Mouse (Mus musculus): ENCODE measurements at regions not wholly inside any gene's neighbourhood (a gene's known extent, or its start where the extent isn't known, plus 50 kb on each side); places are given as distances from the start of the nearest gene placed in this dataset.

DNA sequence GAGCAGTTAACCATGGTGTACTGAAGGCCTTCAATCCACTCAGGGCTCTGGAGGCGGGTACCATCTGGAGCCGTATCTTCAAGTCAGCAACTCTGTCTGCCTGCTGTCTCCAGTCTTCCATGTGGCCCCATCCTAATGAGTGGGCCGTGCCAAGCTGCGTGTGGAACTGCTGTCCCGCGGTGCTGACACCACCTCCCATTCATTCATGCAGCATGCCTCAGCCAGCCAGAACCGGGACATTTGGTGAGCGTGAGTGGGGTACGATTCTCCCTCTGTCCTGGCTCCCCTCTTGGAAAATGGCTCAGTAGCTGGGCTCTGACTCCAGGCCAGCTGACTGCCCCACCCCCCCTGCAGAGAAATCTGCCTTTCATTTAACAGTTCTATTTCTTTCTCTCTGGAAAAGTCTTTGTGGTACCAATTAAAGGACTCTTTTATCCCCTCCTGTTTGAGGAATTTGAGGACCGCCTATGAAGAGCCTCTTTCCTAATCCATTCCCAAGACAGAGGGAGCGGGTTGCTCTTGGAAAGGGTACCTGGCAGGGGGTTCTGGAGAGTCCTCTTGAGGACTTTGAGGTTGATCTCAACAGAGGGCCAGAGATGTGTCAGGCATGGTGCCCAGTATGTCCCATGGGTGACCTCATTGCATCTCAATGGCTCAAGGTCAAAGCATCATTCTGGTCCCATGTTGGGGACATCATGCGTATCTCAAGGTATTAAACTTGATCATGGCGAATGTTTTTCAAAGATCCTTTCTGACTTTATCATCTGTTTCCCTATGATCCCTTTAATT, 55.5 kb upstream of the Brd7 start:
- Histone ChIP-seq H3K9me3 (ENCODE audit: control insufficient read depth, low read length) (no peaks in the 10 kb centered on the region), H3K9ac (ENCODE audit: low read length) (no peak overlapping the region), H3K27me3 (ENCODE audit: control insufficient read depth, insufficient read depth, low read length) (no peaks in the 10 kb centered on the region), H3K4me2 (ENCODE audit: low read depth, low read length, severe bottlenecking) (no peak overlapping the region), H3K4me3 (ENCODE audit: low read depth, low read length) (no peak overlapping the region), H3K27ac (ENCODE audit: low read depth, low read length) (no peak overlapping the region), H3K4me1 (replicated peaks; ENCODE audit: control insufficient read depth, insufficient read depth, low read length) (0 out of 2 replicates have a peak, but pooled peaks cover 4% of the 10 kb centered on the region), H3K36me3 (ENCODE audit: control insufficient read depth, insufficient read depth, low read length) (no peaks in the 10 kb centered on the region)
- no peak for ATAC-seq (replicated peaks; ENCODE audit: low FRiP score)
- WGBS = 29% methylated on average over 13 of the region's 13 CpGs
- DNase-seq (ENCODE audit: low spot score) = no peak

DNA sequence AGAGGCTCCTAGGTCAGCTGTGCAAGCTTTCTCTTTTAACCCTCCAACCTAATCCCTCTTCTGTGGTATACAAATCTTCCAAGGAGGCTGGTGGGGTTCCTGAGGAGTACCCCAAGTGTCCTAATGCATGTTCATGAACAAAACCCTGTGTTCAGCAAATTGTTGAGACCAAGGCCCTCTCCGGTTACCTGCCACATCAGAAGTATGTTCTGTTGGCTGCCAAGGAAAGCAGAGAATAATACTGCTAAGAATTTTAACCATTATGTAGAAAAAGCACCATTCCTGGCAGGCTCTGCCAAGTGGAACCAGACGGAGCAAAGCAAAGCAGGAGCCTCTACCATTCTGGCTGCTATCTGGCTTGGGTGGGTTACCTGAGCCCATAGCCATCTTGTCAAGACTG, 61.3 kb upstream of the Brd7 start:
- H3K9ac ChIP-seq (ENCODE audit: low read length) = no peak overlapping the region
- no peak overlapping the region for H3K4me3 ChIP-seq (ENCODE audit: low read depth, low read length)
- H3K4me2 ChIP-seq (ENCODE audit: low read depth, low read length, severe bottlenecking) = no peak overlapping the region
- no peaks in the 10 kb centered on the region for H3K9me3 ChIP-seq (ENCODE audit: control insufficient read depth, low read length)
- no peaks in the 10 kb centered on the region for H3K27me3 ChIP-seq (ENCODE audit: control insufficient read depth, insufficient read depth, low read length)
- 84% methylated on average over 2 of the region's 2 CpGs for WGBS
- DNase-seq (ENCODE audit: low spot score) (no peak), ATAC-seq (replicated peaks; ENCODE audit: low FRiP score) (no peak)
- no peaks in the 10 kb centered on the region for H3K4me1 ChIP-seq (replicated peaks; ENCODE audit: control insufficient read depth, insufficient read depth, low read length)
- no peaks in the 10 kb centered on the region for H3K36me3 ChIP-seq (ENCODE audit: control insufficient read depth, insufficient read depth, low read length)
- H3K27ac ChIP-seq (ENCODE audit: low read depth, low read length) = no peak overlapping the region

DNA sequence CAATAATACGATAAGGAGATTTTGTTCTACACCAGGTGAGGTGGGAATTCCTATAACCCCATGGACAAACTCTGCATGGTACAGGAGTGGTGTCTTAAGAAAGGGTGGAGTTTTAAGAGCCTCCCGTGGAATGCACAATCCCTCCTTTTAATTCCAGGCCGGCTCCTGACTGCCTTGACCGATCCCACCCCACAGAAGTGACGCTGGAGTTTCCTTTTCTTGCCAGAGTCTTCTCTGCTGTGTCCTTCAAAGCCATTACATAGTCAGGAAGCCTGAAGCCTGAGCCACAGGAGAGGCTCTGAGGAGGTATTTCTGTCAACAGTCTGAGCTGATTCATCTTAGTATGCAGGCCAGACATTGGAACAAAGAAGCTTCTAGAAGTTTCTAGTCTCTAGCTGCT, 66.6 kb upstream of the Brd7 start:
- Histone ChIP-seq H3K4me2 (ENCODE audit: low read depth, low read length, severe bottlenecking) (no peak overlapping the region), H3K27me3 (ENCODE audit: control insufficient read depth, insufficient read depth, low read length) (no peaks in the 10 kb centered on the region), H3K9ac (ENCODE audit: low read length) (no peak overlapping the region), H3K4me1 (replicated peaks; ENCODE audit: control insufficient read depth, insufficient read depth, low read length) (no peaks in the 10 kb centered on the region), H3K9me3 (ENCODE audit: control insufficient read depth, low read length) (no peaks in the 10 kb centered on the region), H3K36me3 (ENCODE audit: control insufficient read depth, insufficient read depth, low read length) (no peaks in the 10 kb centered on the region), H3K4me3 (ENCODE audit: low read depth, low read length) (no peak overlapping the region), H3K27ac (ENCODE audit: low read depth, low read length) (no peak overlapping the region)
- DNase-seq (ENCODE audit: low spot score) = no peak
- WGBS = 86% methylated on average over 5 of the region's 5 CpGs
- ATAC-seq (replicated peaks; ENCODE audit: low FRiP score) = no peak

DNA sequence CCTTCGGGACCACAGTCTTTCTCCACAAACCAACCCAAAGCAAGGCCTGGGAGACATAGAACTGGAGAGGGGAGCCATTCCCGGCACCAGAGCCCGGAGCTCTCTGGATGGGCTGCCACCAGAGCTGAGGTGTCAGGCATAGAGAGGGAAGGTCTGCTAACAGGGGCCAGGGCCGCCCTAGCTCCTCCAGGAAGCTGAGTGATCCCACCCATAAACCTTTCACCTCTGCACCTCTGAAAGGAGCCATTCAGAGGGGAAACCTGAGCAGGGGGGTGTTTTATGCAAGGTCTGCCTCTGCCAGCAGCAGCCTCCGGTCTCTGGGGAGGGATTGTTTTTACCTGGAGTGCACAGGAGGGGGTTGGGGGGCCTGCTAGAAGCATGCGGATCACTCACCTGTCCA, 69.4 kb upstream of the Brd7 start:
- H3K4me2 ChIP-seq (ENCODE audit: low read depth, low read length, severe bottlenecking) = no peak overlapping the region
- H3K4me1 ChIP-seq (replicated peaks; ENCODE audit: control insufficient read depth, insufficient read depth, low read length) = no peaks in the 10 kb centered on the region
- no peaks in the 10 kb centered on the region for H3K27me3 ChIP-seq (ENCODE audit: control insufficient read depth, insufficient read depth, low read length)
- no peak overlapping the region for H3K4me3 ChIP-seq (ENCODE audit: low read depth, low read length)
- DNase-seq (ENCODE audit: low spot score) = no peak
- H3K9me3 ChIP-seq (ENCODE audit: control insufficient read depth, low read length) = no peaks in the 10 kb centered on the region
- no peak overlapping the region for H3K27ac ChIP-seq (ENCODE audit: low read depth, low read length)
- H3K36me3 ChIP-seq (ENCODE audit: control insufficient read depth, insufficient read depth, low read length) = no peaks in the 10 kb centered on the region
- ATAC-seq (replicated peaks; ENCODE audit: low FRiP score) = no peak
- 54% methylated on average over 6 of the region's 6 CpGs for WGBS
- H3K9ac ChIP-seq (ENCODE audit: low read length) = no peak overlapping the region

DNA sequence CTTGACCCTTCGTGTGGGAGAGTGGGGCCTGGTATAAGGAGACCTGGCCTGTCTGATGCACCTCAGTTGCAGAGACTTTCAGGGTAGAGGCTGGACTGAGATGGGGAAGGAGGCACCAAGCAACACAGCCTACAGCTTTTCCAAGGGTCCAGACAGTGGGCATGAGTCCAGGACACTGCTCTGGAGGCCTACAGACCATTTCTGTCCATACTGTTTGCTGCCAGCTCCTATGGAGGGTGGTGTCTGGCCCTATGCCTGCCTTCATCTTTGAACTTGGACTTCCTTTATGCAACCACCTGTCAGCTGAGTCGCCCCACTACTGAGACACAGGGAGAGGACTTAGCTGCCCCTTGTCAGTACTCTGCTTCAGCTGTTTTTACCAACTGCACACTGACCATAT, 73.7 kb upstream of the Brd7 start:
- H3K36me3 ChIP-seq (ENCODE audit: control insufficient read depth, insufficient read depth, low read length) = no peaks in the 10 kb centered on the region

DNA sequence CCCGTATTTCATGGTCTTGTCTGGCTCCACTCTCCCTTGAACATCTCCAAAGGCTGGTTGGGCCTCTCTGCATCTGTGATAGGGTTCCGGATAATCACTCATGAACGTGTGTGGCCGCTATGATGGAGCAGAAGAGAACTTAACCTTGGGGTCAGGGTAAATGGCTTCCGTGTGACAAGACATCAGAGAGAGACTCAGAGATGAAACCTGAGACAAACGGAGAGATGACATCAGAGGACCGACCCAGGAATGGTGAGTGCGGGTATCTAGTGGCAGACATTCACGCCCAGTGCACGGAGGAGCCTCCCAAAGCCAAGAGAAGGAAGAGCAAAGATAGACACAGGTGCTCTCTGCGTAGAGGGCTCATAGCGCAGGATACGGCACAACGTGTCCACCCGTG, 78.2 kb upstream of the Brd7 start:
- Histone ChIP-seq H3K4me2 (ENCODE audit: low read depth, low read length, severe bottlenecking) (no peak overlapping the region), H3K27ac (ENCODE audit: low read depth, low read length) (no peak overlapping the region), H3K9me3 (ENCODE audit: control insufficient read depth, low read length) (no peaks in the 10 kb centered on the region), H3K27me3 (ENCODE audit: control insufficient read depth, insufficient read depth, low read length) (no peaks in the 10 kb centered on the region), H3K36me3 (ENCODE audit: control insufficient read depth, insufficient read depth, low read length) (no peaks in the 10 kb centered on the region), H3K4me3 (ENCODE audit: low read depth, low read length) (no peak overlapping the region), H3K4me1 (replicated peaks; ENCODE audit: control insufficient read depth, insufficient read depth, low read length) (no peaks in the 10 kb centered on the region), H3K9ac (ENCODE audit: low read length) (no peak overlapping the region)
- WGBS = 88% methylated on average over 15 of the region's 15 CpGs
- no peak for ATAC-seq (replicated peaks; ENCODE audit: low FRiP score)
- no peak for DNase-seq (ENCODE audit: low spot score)

More for the DNA sequence above, 73.7 kb upstream of the Brd7 start:
- Histone ChIP-seq H3K27ac (ENCODE audit: low read depth, low read length) (no peak overlapping the region), H3K4me3 (ENCODE audit: low read depth, low read length) (no peak overlapping the region), H3K9ac (ENCODE audit: low read length) (no peak overlapping the region), H3K4me2 (ENCODE audit: low read depth, low read length, severe bottlenecking) (no peak overlapping the region), H3K27me3 (ENCODE audit: control insufficient read depth, insufficient read depth, low read length) (no peaks in the 10 kb centered on the region), H3K9me3 (ENCODE audit: control insufficient read depth, low read length) (no peaks in the 10 kb centered on the region), H3K4me1 (replicated peaks; ENCODE audit: control insufficient read depth, insufficient read depth, low read length) (no peaks in the 10 kb centered on the region)
- ATAC-seq (replicated peaks; ENCODE audit: low FRiP score) = no peak
- no peak for DNase-seq (ENCODE audit: low spot score)
- 94% methylated on average over 2 of the region's 2 CpGs for WGBS

DNA sequence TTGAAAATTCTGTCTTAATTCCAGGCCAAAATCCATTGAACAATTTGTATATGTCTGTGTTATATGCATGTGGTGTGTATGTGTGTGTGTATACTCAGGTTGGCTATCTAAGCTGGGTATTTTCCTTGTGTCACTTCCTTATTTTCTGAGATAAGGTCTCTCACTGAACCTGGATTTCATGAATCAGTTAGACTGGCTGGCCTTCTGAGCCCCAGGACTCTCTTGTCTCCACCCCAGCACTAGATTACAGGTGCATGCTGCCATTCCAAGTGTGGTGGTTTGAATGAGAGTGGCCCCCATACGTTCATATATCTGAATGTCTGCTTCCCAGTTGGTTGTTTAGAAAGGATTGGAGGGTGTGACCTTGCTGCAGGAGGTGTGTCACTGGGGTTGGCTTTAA, 77.8 kb upstream of the Nkd1 start:
- no peak overlapping the region for H3K9ac ChIP-seq (ENCODE audit: low read length)
- no peak overlapping the region for H3K4me2 ChIP-seq (ENCODE audit: low read depth, low read length, severe bottlenecking)
- H3K9me3 ChIP-seq (ENCODE audit: control insufficient read depth, low read length) = no peaks in the 10 kb centered on the region
- H3K27ac ChIP-seq (ENCODE audit: low read depth, low read length) = no peak overlapping the region
- H3K27me3 ChIP-seq (ENCODE audit: control insufficient read depth, insufficient read depth, low read length) = no peaks in the 10 kb centered on the region
- no peak for DNase-seq (ENCODE audit: low spot score)
- no peak overlapping the region for H3K4me3 ChIP-seq (ENCODE audit: low read depth, low read length)
- no peaks in the 10 kb centered on the region for H3K36me3 ChIP-seq (ENCODE audit: control insufficient read depth, insufficient read depth, low read length)
- 50% methylated on average over 1 of the region's 1 CpGs for WGBS
- H3K4me1 ChIP-seq (replicated peaks; ENCODE audit: control insufficient read depth, insufficient read depth, low read length) = no peaks in the 10 kb centered on the region
- ATAC-seq (replicated peaks; ENCODE audit: low FRiP score) = no peak

DNA sequence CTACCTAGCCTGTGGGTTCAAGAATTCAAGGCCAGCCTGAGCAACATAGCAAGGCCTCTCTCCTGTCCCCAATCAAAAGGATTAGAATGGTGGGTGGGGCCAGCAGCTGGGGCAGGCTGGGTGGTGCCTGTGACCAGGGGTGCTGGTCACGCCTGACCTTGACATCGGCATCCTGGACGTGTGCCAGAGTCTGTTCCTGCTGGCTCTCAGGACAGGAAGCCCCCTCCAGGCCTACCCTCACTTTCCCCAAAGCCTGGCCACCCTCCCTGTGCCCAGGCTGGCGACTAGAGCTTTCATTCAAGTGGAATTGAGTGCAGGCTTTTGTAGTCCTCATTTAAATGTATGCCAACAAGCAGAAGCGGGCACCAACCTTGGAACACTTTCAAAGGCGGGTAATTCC, 73.7 kb upstream of the Nkd1 start:
- Histone ChIP-seq H3K36me3 (ENCODE audit: control insufficient read depth, insufficient read depth, low read length) (no peaks in the 10 kb centered on the region), H3K4me2 (ENCODE audit: low read depth, low read length, severe bottlenecking) (no peak overlapping the region), H3K4me1 (replicated peaks; ENCODE audit: control insufficient read depth, insufficient read depth, low read length) (peaks cover 18% of the 10 kb centered on the region; the same call in 1 of the 2 replicates), H3K27ac (ENCODE audit: low read depth, low read length) (no peak overlapping the region), H3K27me3 (ENCODE audit: control insufficient read depth, insufficient read depth, low read length) (peaks cover 10% of the 10 kb centered on the region), H3K9me3 (ENCODE audit: control insufficient read depth, low read length) (no peaks in the 10 kb centered on the region), H3K4me3 (ENCODE audit: low read depth, low read length) (no peak overlapping the region), H3K9ac (ENCODE audit: low read length) (no peak overlapping the region)
- DNase-seq (ENCODE audit: low spot score) = no peak
- 57% methylated on average over 6 of the region's 6 CpGs for WGBS
- no peak for ATAC-seq (replicated peaks; ENCODE audit: low FRiP score)

DNA sequence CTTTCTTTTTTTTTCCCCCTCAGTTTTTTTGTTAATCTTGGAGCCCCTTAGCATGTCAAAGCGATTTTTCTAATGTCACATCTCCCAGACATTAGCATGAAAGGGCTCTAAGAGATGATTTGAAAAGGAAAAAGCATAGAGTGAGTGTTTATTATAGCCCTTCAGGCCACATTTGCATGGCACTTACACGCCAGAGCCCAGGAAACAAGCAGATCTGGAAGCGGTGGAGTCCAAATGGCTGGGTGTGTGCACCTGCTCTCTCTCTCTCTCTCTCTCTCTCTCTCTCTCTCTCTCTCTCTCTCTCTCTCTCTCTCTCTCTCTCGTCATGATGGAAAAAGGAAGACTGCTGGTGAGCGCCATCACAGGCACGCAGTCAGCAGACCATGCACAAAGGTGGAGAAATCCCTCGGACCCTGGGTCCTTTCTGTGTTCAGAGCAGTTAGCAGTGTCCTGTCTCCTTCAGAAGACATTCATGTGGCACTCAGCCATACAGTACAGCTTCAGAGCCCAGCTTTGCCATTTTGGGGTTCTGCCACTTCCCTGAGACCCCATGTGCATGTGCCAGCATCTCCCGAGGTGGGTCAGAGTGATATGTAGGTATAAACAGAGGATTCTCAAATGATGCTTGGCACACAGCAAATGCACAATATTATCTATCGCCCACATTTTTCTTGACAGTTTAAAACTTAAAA, 73.2 kb upstream of the Nkd1 start:
- Histone ChIP-seq H3K4me2 (ENCODE audit: low read depth, low read length, severe bottlenecking) (no peak overlapping the region), H3K27me3 (ENCODE audit: control insufficient read depth, insufficient read depth, low read length) (peaks cover 16% of the 10 kb centered on the region), H3K36me3 (ENCODE audit: control insufficient read depth, insufficient read depth, low read length) (no peaks in the 10 kb centered on the region), H3K9ac (ENCODE audit: low read length) (no peak overlapping the region), H3K9me3 (ENCODE audit: control insufficient read depth, low read length) (no peaks in the 10 kb centered on the region), H3K4me3 (ENCODE audit: low read depth, low read length) (no peak overlapping the region), H3K27ac (ENCODE audit: low read depth, low read length) (no peak overlapping the region), H3K4me1 (replicated peaks; ENCODE audit: control insufficient read depth, insufficient read depth, low read length) (peaks cover 21% of the 10 kb centered on the region; the same call in 1 of the 2 replicates)
- DNase-seq (ENCODE audit: low spot score) (no peak), ATAC-seq (replicated peaks; ENCODE audit: low FRiP score) (no peak)
- 73% methylated on average over 8 of the region's 9 CpGs for WGBS
